Mouse (Mus musculus) mouse embryonic stem cell (cell line): ENCODE results near the gene Morn3.

ENCODE experiments used
- in situ Hi-C, 2 experiments: fragments of 300-500 bp; cut with MboI; formaldehyde crosslinking; loops; 1 replicate in 1 of 2; 3 replicates in 1 of 2; pipeline ENCODE4 v1.14.3; 2019 to 2020; ENCODE audit warnings: low sequenced_read_pairs in 2 of 2, low pct_unique_long_range_greater_than_20kb in 1 of 2, mixed read lengths in 1 of 2; ENCODE audit not compliant: unreplicated experiment in 1 of 2

Morn3 gene

GRCm38 (mm10) chr5:123031312-123031711 lies 15.5 kb downstream of the Morn3 start:
- in situ Hi-C loops, result no loop called here

- in situ Hi-C loops, result no loop called here
Measured at GRCm38 (mm10) chr5:123029729-123030128, 17.1 kb downstream of the Morn3 start.

GRCm38 (mm10) chr5:123027436-123027835 lies 19.4 kb downstream of the Morn3 start:
- in situ Hi-C loops, result no loop called here

DNA sequence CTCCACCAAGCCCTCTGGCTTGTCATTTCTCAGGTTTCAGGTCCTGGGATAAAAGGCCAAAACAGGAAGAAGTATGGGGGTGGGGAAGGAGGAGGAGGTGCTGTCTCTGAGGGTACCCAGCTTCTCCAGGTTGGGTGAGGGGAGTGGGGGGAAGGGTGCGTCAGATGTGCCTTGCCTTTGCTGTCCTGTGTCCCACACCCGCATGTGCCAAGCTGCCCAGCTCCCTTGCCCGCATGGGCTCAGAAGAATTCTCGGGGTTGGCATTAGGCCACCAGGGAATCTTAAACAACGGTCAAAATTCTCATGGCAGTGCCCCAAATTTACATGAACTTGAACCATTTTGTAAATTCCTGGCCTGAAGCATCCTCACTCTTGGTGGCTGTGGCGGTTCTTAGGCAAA lies 20.4 kb downstream of the Morn3 start:
- in situ Hi-C loops, result no loop called here

DNA sequence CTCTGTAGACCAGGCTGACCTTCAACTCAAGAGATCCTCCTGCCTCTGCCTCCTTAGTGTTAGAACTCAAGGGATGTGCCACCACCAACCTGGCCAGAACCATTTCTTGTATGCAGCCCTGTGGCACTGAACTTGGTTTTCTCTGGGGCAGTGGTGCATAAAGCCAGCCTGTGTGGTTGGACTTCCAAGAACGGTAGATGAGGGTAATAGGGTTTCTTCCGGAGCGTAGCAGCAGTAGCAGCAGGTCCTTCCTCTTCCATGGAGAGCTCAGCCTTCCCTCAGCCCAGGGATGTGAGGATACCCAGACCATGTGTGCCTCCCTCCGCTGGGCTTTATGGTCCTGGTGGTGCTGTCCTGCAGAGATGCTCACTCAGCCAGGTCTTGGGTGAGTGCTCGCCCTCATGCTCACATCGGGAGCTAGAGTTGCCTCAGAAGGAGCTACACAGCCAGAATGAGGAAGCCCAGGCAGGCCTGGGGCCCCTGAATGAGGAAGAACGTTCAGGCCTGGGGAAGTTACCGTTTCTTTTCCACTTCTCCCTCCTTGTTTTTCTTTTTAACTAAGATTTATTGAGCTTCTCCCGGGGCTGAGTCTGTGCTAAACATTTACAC lies 21.7 kb downstream of the Morn3 start:
- in situ Hi-C loops, result no loop called here

GRCm38 (mm10) chr5:123024312-123024711 lies 22.5 kb downstream of the Morn3 start:
- in situ Hi-C loops, result no loop called here

- in situ Hi-C loops, result no loop called here
Measured at GRCm38 (mm10) chr5:123023049-123023448, 23.8 kb downstream of the Morn3 start.

DNA sequence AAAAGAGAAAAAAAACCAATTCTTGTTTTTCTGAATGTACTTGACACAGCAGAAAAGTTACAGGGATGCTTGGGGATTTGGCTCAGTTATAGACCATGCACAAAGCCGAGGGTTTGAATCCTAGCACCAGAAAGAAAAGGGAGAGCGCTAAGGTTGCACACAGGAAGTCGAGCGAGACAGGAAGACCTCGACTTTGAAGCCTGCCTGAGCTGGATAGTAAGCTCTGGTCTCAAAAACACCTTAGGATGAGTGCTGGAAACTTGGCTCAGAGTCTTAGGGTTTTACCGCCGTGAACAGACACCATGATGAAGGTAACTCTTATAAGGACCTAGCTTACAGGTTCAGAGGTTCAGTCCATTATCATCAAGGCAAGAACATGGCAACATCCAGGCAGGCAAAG lies 25.4 kb downstream of the Morn3 start:
- in situ Hi-C loops, result no loop called here

DNA sequence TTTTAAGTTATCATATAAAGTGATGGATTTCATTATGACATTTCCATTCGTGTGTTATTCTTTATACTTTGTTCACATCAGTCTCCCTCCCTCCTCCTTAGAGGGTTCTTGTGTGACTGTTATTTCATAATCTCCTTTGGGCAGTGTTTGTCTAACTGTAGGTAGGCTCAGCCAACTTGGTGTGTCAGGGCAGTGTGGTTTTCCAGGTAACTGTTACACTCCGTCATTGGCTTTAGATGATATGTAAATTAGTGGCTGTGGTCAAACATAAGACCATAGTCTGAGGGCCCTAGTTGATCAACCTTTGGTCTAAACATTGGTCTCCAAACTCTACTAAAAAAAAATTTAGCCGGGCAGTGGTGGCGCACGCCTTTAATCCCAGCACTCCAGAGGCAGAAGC lies 26.4 kb downstream of the Morn3 start:
- in situ Hi-C loops, result no loop called here

GRCm38 (mm10) chr5:123019336-123020016 lies 27.3 kb downstream of the Morn3 start:
- in situ Hi-C loops, result no loop called here

DNA sequence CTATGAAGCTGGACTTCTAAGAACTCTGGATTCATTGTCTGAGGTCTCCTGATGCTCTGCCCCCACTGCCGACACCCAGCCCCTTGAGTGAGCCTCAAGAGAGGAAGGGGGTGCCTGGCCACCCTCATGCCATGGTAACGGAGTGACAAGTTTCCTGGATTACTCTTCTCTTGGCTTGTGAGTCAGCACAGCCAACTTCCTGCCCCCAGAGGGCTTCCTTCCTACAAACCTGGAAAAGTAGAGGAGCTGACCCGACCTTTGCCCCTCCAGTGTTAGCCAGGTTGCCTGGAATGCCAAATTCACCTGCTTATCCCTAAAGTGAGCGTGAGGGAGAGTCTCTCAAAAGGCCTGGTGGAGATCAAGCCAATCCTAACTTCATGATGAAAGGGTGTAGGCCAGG lies 29.3 kb downstream of the Morn3 start:
- in situ Hi-C loops, result no loop called here

DNA sequence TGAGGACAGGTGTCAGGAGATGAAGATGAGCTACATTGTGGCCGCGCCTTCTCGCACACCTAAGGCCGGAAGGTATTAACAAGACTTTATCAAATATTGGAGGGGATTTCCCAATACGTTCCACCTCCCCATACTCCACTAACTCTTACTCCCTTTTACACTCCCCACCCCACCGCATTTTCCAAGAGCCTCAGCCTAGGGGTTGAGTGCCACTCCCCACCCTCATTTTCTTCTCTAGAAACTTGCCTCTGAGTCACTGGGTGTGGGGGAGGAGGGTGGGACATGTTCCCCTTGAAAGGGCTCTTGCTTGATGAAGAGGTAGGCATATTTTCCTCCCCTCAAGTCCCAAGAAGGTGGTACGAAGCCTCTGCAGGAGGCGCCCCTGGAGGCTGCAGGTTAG lies 30.9 kb downstream of the Morn3 start:
- in situ Hi-C loops, result no loop called here

DNA sequence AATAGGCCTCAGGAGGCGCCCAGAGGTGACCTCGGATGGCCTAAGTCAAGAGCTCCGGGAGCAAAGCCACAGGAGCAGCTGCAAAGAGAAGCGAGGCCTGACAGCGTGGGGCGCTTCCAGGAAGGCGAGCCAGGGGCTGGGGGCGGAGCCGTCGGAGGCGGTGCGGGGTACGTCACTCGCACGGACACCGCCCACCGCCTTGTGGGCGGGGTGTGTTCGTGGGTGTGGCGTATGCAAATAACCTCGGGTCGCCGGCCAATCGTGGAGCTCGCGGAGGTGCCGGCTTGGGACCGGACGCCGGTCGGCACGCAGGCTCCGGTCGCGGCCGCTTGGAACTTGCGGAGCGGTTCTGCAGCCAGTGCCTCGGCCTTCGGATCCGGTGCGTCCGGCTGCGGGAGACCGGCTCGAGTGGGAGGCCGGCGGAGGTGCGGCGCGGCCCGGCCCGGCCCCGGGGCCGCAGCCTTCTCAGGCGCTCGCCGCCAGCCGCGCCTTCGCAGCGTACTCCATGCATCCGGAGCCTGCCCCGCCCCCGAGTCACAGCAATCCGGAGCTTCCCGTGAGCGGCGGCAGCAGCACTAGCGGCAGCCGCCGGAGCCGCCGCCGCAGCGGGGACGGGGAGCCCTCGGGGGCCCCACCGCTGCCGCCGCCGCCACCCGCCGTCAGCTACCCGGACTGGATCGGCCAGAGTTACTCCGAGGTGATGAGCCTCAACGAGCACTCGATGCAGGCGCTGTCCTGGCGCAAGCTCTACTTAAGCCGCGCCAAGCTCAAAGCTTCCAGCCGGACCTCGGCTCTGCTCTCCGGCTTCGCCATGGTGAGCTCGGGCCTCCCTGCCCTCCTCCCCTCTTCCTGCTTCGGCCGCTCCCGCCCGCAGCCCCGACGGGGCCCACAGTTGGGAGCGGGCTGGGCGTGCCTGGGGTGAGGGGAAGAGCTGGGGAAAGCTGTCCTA lies 31.8 kb downstream of the Morn3 start, which contains the start of gene Orai1:
TSS of gene Orai1 (plus strand) at position 322 of the 949 bp plus-strand sequence.
- in situ Hi-C loops, result no loop called here

- in situ Hi-C loops, result no loop called here
Measured at GRCm38 (mm10) chr5:123013599-123014315, 33.1 kb downstream of the Morn3 start.

- in situ Hi-C loops, result no loop called here
Measured at GRCm38 (mm10) chr5:123011705-123012104, 35.1 kb downstream of the Morn3 start.

DNA sequence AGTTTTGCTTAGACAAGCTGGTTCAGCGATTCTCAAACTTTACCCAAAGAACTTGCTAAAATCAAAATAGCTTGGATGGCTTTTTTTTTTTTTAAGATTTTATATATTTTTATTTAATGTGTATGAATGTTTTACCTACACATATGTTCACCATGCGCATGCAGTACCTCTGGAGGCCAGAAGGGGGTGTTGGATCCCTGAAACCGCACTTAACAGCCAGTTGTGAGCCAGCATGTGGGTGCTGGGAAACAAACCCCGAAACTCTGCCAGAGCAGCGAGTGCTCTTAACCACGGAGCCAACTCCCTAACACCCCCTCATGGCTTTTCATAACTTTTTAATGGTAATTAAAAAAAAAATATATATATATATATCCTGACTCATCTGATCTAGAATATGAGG lies 36.0 kb downstream of the Morn3 start:
- in situ Hi-C loops, result no loop called here

- in situ Hi-C loops, result no loop called here
Measured at GRCm38 (mm10) chr5:123009873-123010272, 36.9 kb downstream of the Morn3 start.

DNA sequence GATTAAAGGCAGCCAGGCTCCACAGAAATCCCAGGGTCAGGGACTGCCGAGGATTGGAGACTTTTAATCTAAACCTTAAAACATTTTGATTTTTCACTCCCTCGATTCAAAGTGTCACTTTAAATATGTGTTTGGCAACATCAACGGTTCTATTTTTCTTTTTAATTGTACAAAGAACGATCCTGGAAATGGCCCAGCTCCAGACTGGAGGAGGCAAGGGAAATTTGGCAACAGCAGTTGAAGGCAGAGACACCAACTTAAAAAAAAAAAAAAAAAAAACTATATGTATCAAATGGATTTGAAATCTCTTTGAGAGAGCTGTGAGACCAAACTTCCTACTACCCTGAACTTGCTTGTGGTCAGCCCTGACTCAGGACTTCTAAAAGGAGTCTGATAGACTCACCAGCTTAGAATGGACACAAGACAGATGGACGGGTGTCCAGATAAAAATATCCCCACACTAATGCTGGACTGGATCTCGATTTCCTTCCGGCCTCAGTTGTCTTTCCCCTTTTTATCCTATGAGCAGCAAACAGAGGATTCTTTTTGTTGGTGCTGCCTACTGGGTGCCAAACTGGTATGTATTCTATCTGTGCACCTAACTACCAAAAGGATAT lies 37.8 kb downstream of the Morn3 start:
- in situ Hi-C loops, result no loop called here
